Mouse (Mus musculus): ENCODE data around the gene Gm10392. TPM values are rescaled to one million over a fixed set of nuclear protein-coding genes. Genes with fewer than 3 reads are reported as not detected.
A peak's percentile ranks its signal among the peaks of the same experiment; 100 is the strongest.

Gm10392 gene
- total RNA-seq, 2 experiments from 2014 or later, result not detected

DNA sequence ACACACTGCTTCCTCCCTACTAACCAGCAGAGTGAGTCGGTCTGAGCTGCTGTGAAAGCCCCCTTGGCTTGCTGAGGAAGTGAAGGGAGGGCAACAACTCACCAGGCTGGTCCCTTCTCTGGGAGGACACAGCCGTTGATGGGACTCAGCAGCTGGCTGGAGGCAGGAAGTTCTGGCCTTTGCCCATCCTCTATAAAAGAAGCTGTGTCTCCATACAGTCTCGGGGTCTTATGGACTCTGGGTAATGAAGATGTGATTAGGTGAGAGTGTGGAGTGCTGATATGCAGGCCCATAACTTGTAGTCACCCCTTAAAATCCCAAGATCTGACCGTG, 24.7 kb downstream of the Gm10392 start:
- no peak for DNase-seq (ENCODE audit: low spot score in 2 of 2)
- intact Hi-C loops (cut with DNase I), result loop anchor here (5.0 kb wide), 1 partner anchor 133 kb away; no protein-coding TSS in a partner anchor

DNA sequence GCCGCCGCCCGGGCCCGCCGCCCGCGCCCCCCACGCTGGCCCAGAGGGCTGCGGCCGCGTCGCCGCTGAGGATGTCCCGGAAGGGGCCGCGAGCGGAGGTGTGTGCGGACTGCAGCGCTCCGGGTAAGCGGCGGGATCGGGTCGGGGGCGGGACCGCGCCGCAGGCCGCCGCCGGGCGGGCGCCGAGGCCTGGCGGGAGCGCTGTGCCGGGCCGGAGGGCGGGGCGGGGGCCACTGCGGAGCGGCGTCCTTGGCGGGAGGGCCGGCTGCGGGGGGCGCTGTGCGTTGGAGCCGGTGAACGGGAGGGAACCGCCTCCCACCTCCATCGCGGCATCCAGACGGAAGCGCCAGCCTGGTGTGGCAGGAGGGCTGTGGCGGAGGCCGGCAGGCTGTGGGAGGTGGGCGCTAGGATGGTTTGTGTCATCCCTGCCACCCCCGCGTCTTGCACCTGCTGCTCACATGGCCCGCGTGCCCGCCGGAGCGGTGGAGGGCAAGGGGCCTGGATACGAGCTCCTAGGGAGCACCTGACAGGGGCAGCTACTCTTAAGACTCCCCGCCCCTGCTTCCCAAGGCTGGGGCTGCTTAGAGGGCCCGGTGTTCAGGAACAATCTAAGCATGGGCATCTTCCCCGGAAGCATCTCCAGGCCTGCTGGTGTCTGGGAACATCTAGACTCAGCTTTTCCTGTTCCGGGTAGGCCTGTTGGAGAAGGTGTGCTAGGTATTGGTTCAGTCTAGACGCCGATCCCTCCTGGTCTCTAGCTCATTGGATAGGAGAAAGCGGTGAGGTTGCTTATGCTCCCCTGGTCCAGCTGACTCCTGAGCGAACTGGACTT, 25.3 kb downstream of the Gm10392 start, which contains the start of gene Git1:
Git1 (plus strand) TSS at position 51 of the 832 bp plus-strand sequence.
- DNase-seq (ENCODE audit: low spot score in 2 of 2), result peak in 1 of 2 experiments; percentile 56
- intact Hi-C loops (cut with DNase I), result loop anchor here (5.0 kb wide), 1 partner anchor 134 kb away; no protein-coding TSS in a partner anchor

DNA sequence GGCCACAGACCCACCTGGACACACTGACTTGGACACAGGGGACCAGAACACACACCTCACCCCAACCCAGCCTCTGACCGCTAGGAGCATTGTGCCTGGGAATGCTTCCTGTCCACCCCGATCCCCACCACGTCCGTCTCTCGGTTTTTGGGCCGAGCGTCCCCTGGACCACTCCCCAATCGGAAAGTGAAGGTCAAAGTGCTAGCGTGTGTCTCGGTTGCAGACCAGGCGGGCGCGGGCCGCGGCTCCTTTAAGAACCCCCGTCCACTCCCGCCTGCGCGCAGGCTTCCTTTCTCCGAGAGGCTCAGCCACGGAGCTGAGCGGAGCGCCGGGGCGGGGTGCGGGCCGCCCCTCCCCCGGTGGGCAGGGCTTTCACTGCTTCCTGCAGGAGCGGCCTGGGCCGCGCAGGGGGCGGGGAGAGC, 26.1 kb downstream of the Gm10392 start:
- peak; percentile 89 to 93 for DNase-seq (ENCODE audit: low spot score in 2 of 2)
- intact Hi-C loops (cut with DNase I), result loop anchor here (5.0 kb wide), 1 partner anchor 134 kb away; no protein-coding TSS in a partner anchor

DNA sequence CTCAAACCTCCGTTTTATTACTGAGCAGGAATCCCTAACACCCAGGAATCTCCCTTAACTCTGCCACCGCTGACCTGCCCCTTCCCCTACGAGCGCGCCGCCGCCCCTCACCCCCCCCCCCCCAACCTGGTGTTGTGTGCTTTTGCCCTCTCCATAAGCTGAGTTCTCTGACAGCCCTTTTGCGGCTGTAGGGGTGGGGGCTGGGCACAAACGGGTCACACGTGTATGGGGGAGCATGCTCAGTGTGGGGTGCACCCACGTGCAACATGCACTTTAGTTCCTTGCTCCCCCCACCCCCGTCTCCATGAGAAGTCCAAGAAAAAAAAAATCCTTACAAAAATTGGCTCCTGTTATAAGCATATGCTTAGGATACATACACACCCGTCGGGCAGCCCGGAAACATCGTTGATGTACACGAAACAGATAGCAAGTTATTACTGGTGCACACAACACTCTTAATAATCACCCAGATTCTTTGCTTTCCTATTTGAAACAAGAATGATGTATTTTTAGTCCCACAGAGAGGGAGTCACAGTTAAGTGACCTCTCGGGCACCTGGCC, 26.6 kb downstream of the Gm10392 start:
- intact Hi-C loops (cut with DNase I), result loop anchor here (5.0 kb wide), 1 partner anchor 135 kb away; no protein-coding TSS in a partner anchor
- peak; percentile 65 to 80 for DNase-seq (ENCODE audit: low spot score in 2 of 2)

DNA sequence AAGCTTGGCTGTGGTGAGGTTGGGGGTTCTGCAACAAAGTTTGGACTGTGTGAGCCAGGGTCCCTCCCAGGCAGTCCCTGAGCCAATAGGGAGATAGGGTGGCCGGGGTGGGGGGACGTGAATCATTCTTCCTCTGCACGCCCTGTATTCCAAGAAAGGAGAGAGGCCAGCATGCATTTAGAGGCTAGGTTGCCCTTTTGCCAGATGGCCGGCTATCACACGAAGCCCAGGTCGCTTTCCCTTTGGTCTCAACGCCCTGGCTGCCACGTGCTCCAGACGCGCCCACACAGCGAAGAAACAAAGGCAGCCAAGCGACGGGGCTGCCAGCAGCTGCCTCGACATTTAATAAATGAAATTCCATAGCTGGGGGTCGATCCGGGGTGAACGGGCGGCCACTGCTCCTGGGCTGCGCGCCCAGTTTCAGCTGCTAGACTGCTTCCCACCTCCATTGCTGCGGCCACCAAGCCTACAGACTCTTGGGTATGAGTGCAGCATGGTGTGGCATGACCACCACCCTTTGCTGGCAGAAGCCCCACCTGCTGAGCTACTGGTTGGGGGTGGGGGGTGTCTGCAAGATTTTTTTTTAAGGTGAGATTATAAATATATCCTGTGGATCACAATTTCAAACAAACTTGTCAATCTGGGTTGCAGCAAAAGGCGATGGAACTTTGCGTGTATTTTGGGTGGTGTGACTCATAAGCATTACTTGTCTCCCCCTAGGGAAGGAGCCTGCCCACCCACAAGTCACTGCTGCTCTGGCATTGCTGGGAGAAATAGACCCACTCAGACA, 27.3 kb downstream of the Gm10392 start:
- peak; percentile 62 to 78 for DNase-seq (ENCODE audit: low spot score in 2 of 2)
- intact Hi-C loops (cut with DNase I), result loop anchor here (5.0 kb wide), 1 partner anchor 136 kb away; no protein-coding TSS in a partner anchor

DNA sequence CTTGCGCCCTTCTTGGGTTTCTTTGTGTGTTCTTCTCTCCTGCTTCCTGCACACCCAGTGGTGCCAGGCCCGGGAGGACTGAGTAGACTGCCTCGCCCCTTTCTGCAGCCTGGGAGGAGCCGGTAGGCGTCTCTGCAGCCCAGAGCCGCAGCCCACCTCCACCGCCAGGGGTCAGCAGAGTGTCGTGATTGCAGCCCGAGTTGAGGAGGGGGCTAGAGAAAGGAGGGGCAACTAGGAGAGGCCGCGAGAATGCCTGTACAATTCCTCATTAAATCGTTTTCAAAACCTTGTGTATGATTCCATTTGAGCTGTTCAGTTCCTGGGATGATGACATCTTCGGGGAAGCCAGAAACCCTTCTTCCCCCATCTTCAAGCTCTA, 27.9 kb downstream of the Gm10392 start:
- intact Hi-C loops (cut with DNase I), result loop anchor here (5.0 kb wide), 1 partner anchor 136 kb away; no protein-coding TSS in a partner anchor
- DNase-seq (ENCODE audit: low spot score in 2 of 2), result peak; percentile 94 to 96

DNA sequence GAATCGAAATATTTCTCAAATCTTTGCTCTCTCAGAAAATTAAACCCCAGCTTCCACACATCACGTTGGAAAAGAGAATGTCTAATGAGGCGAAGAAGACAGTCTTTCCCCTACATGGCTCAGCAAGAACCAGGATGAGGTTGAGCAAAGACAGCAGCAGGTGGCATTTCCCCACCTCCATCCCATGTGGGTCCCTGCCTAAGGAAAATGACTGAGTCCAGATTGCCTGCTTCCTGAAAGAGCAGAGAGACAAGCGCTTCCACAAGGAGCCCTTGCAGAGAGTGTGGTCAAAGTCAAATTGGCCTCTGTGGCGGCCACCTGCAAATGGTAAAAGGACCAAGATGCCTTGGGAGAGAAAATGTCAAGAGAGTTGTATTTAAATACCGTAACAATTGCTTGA, 28.5 kb downstream of the Gm10392 start:
- intact Hi-C loops (cut with DNase I), result loop anchor here (5.0 kb wide), 1 partner anchor 137 kb away; no protein-coding TSS in a partner anchor
- DNase-seq (ENCODE audit: low spot score in 2 of 2), result peak in 1 of 2 experiments; percentile 40

DNA sequence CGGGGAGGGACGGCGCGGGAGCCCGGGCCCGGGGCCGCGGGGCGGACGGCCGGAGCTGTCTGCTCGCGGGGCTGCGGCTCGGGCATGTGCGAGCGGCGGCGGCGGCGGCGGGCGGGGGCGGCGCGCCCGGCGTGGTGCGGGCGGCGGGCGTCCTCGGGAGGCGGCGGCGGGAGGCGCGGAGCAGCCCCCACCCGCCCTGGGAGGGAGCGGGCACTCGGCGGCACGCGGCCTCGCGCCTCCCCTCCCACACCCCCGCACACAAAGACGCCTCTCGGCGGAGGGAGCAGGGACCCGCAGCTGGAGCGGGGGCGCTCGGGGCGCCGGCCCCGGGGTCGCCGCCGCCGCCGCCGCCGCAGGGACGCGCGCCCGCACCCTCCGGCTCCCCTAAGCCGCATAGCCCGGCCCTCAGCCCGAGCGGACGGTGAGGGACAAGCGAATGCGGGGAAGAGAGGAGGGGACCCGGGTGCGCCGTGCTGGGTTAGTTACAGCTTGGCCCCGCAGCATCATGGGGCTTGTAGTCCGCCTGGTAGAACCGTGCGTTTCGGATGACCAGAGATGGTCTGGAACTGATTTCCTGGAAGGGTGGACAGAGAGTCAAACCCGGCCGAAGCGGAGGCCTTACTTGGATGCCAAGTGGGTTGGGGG, 29.3 kb downstream of the Gm10392 start, which contains the start of gene Ankrd13b:
Ankrd13b (minus strand) TSS at position 88 of the 645 bp plus-strand sequence.
- DNase-seq (ENCODE audit: low spot score in 2 of 2), result peak in 1 of 2 experiments; percentile 80
- intact Hi-C loops (cut with DNase I), result loop anchor here (5.0 kb wide), 1 partner anchor 138 kb away; no protein-coding TSS in a partner anchor

DNA sequence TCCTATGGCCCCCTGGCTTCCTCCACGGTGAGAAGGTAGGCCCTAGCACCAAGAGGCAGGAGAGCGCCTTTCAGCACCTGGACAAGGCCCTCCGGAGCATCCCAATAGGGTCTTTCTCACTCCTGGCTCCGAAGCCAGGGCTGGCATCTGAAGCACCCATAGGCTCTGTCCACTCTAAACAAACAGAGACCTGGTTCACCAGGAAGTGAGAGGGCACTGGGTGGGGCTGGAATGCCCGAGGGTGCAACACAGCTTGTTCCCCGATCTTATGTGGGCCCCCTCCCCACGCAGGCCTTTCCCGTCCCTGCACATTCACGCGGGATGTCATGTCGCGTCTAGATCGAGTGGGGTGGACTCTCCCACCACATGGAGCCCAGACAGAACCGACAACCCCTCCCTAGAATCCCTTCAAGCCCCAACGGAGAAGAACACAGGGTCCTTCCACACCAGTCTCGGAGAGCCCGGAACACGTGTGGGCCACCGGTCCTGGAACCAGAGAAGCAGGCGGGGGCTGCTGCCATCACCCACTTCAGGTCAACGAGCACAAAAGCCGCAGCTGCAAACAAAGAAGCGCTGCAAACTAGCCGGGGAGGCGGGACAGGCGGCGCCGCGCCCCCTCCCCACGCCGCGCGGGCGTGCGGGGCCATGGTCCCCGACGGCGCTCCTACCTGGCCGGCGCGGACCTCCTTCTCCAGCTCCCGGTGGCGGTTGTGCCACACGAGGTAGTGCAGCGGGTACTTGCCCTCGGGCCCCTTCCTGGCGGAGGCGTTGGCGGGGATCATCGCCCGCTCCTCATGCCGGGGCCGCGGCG, 30.0 kb downstream of the Gm10392 start:
- no peak for DNase-seq (ENCODE audit: low spot score in 2 of 2)
- intact Hi-C loops (cut with DNase I), result no loop called here

DNA sequence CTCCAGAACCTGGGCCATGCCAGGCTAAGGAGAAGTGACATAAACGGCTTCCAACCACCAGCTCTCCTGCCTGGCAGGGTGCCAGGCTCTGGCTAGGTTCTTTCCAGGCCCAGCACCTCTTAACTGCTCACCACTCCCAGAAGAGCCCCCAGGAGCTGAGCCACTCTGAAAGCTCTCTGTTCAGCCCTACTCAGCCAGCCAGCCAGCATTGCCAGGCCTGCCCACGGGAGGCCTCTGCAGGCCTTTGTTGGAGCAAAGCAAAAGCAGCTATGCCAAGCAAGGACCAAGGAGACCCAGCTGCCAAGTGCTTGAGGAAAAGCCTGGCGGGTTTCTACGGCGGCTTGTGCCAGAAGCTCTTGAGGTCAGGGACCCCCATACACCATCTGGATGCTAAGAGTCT, 32.2 kb downstream of the Gm10392 start:
- peak; percentile 51 to 66 for DNase-seq (ENCODE audit: low spot score in 2 of 2)
- intact Hi-C loops (cut with DNase I), result no loop called here

DNA sequence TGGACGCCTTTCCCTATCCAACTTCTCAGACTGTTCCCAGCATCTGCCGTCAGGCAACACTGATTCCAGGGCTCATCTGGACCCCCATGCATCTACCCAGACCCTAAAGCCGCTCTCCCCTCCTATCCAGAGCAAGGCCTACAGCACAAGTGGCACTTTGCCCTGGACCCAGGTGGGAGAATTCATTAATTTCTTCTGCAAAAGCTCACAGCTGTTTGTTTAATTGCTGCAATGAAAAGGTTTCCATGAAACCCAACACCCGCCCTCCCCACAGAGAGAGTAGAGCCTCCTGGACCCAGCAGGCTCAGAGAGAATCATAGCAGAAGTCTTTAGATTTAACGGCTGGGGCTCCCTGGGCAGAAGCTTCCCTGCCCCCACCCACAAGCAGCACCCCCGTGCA, 33.8 kb downstream of the Gm10392 start:
- intact Hi-C loops (cut with DNase I), result no loop called here
- no peak for DNase-seq (ENCODE audit: low spot score in 2 of 2)

DNA sequence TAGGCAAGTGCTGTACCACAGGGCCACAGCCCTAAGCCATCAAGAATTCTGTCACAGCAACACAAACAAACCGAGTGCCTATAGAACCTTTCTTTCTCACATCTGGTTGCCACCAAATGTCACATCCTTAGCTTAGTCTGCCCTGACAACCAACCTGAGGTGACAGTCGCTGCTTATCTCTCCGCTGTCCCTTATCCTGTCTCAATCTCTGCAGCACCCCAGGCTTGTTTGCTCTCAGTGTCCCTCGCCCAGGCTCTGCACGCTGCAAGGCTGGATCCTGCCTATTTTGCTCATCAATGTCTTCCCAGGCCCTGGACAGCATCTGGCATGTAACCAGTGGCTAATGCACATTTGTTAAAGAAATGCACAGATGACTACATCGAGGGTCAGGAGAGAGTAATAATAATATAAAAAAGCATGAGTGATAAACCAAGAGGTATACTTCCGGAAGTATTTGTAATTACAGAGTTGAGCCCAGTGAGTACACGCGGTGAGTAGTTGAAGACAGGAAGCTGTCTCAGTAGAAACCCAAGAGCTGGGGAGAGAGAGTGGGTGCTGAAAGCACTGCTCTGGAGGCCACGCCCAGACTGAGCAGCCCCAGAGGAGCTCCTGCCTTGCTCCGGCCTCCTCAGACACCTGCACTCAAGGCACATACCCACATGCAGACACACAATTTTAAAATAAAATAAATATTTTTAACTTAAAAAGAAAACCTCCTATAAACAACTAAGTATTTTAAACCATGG, 35.3 kb downstream of the Gm10392 start:
- DNase-seq (ENCODE audit: low spot score in 2 of 2), result no peak
- intact Hi-C loops (cut with DNase I), result no loop called here

DNA sequence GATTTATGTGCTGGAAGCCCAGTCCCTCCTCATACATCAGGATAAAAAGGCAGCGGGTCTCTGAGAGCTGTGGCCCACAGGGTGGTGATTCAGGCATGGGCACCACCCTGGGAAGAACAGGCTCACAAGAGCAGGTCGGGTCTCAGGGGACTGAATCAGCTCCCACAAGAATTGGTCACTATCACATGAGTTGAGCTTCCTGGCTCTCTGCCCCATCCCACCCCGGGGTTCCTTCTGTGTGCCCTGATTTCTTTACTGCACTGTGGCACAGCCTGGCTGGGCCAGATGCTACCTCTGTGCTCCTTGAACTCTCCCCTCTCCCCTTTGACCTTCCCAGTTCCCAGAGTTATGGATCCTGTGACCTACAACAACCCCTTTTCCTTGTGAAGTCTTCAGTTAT, 36.0 kb downstream of the Gm10392 start:
- intact Hi-C loops (cut with DNase I), result no loop called here

DNA sequence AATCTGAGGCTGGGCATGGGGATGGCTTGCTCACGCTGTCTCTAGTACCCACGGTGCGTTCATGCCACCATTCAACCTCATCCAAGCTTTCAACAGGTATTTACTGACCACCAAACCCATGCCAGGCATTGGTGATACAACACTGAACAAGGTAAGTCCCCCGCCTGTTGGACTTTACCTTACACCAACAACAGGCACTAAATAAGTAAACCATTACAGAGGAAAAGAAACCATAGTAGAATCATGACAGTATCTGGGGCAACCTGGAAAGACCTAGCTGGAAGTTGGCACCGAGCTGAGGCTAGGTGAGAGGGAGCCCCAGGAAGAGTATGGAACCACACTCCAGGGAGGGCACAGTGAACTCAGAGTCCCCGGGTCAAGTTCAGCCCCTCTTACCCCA, 42.1 kb downstream of the Gm10392 start:
- intact Hi-C loops (cut with DNase I), result no loop called here
- DNase-seq (ENCODE audit: low spot score in 2 of 2), result no peak

More for the DNA sequence above, 36.0 kb downstream of the Gm10392 start:
- no peak for DNase-seq (ENCODE audit: low spot score in 2 of 2)

DNA sequence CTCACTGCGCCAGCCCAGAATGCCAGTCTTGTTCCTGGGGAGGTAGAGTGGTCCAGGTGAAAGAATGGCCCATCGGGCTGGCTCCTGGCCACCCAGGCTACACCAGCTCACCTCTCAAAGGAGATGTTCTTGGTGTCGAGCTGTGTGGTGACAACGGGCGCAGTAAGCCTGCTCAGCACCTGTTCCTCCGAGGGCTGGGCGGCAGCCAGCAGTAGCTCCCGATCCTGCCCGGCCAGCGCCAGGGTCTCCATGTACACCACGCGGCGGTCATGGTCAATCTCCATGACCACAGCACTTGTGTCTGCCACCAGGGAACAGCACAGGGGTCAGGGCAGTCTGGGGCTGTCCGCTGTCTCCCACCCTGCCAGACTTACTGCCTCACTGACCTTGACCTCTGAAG, 42.8 kb downstream of the Gm10392 start:
- DNase-seq (ENCODE audit: low spot score in 2 of 2), result no peak
- intact Hi-C loops (cut with DNase I), result no loop called here

DNA sequence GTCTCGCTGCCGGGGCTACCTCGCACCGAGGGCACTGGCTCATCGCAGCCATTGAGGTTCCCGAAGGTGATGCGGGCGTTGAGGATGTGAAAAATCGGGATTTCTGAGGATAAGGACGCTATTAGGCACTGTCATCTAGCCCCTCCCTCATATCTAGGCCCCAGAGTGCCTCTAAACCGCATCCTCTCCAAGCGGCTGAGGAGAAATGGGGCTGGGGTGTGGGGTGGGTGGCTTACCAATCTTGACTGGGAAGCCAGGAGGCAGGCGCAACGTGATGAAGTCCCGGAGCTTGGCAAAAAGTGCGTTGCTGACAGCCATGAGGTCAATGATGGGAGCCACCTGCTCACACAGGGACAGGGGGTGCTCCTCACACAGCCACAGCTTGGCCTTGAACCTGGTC, 46.2 kb downstream of the Gm10392 start:
- intact Hi-C loops (cut with DNase I), result no loop called here
- DNase-seq (ENCODE audit: low spot score in 2 of 2), result no peak

DNA sequence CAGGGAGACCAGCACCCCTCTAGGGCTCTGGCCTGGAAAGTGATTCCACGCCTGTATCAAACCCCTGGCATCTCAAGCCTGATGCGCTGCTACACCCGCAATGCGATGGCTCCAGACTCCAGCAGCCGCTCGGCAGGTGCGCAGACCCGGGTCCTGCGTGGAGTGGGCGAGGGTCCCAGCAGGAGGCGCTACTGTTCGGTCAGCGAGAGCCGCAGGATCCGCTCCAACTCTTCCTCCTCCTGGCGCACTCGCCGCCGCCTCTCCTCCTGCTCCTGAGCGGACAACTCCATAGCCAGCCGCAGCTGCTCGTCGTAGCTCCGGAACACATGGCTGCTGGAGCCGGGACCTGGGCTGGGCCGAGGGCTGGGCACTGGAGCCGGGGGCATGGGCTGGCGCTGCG, 47.6 kb downstream of the Gm10392 start:
- intact Hi-C loops (cut with DNase I), result no loop called here
- DNase-seq (ENCODE audit: low spot score in 2 of 2), result no peak

DNA sequence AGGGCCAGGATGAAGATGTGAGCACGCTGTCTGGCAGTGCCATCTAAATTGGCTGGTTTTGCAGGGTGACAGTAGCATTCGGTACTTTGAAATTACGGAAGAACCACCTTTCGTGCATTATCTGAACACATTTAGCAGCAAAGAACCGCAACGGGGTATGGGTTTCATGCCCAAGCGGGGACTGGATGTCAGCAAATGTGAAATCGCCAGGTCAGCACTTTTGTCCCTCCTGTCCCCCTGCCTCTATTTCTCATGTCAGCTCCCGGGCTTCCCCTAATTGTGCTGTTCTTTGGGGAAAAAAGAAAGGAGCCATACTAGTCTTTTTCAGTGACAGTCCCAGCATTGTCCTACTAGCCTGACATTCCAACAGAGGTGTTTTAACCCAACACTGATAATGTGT, 50.6 kb downstream of the Gm10392 start:
- DNase-seq (ENCODE audit: low spot score in 2 of 2), result no peak
- intact Hi-C loops (cut with DNase I), result no loop called here
